Mouse (Mus musculus) cerebellum, adult 9-10 months (tissue): ENCODE results near the gene Zfp593.

ENCODE experiments used
- DNase-seq: peaks from one replicate; pipeline ENCODE4 v3.0.0; 2022

Zfp593 gene

GRCm38 (mm10) chr4:134256407-134257197 is 11.2 kb upstream of the Zfp593 start:
- no peak for DNase-seq

GRCm38 (mm10) chr4:134255854-134256253 is 10.5 kb upstream of the Zfp593 start:
- no peak for DNase-seq

- no peak for DNase-seq
Measured at GRCm38 (mm10) chr4:134254835-134255234, 9.4 kb upstream of the Zfp593 start.

GRCm38 (mm10) chr4:134253722-134254324 is 8.4 kb upstream of the Zfp593 start, which contains the start of gene Grrp1:
Grrp1 (minus strand) TSS chr4:134254106.
- DNase-seq, result no peak

GRCm38 (mm10) chr4:134252911-134253721 is 7.7 kb upstream of the Zfp593 start:
- no peak for DNase-seq

GRCm38 (mm10) chr4:134252131-134252910 is 6.9 kb upstream of the Zfp593 start:
- no peak for DNase-seq

- DNase-seq, result no peak
Measured at GRCm38 (mm10) chr4:134251241-134252130, 6.1 kb upstream of the Zfp593 start.

GRCm38 (mm10) chr4:134250930-134251240 is 5.5 kb upstream of the Zfp593 start:
- DNase-seq, result no peak

GRCm38 (mm10) chr4:134250116-134250929 is 4.9 kb upstream of the Zfp593 start:
- DNase-seq, result no peak

GRCm38 (mm10) chr4:134249651-134250050 is 4.3 kb upstream of the Zfp593 start:
- DNase-seq, result peak; percentile 38

- peak; percentile 26 for DNase-seq
Measured at GRCm38 (mm10) chr4:134246719-134247258, 1.4 kb upstream of the Zfp593 start, which contains the start of gene Gm30191. Gm30191 (plus strand) TSS chr4:134246935.

- peak; percentile 37 for DNase-seq
Measured at GRCm38 (mm10) chr4:134246256-134246655, 864 bp upstream of the Zfp593 start.

GRCm38 (mm10) chr4:134243516-134244250 is 1.7 kb downstream of the Zfp593 start, which contains the start of gene E130218I03Rik:
E130218I03Rik (plus strand) TSS chr4:134243662.
- peak; percentile 16 for DNase-seq

- DNase-seq, result peak; percentile 36
Measured at GRCm38 (mm10) chr4:134238686-134239085, 6.7 kb downstream of the Zfp593 start.

- peak; percentile 68 for DNase-seq
Measured at GRCm38 (mm10) chr4:134238279-134238651, 7.1 kb downstream of the Zfp593 start, which contains the start of gene Cnksr1. Cnksr1 (minus strand) TSS chr4:134238399.

- peak; percentile 14 for DNase-seq
Measured at GRCm38 (mm10) chr4:134237582-134238278, 7.7 kb downstream of the Zfp593 start.

GRCm38 (mm10) chr4:134234876-134235275 is 10.5 kb downstream of the Zfp593 start:
- no peak for DNase-seq

GRCm38 (mm10) chr4:134230431-134230830 is 15.0 kb downstream of the Zfp593 start:
- DNase-seq, result no peak

- no peak for DNase-seq
Measured at GRCm38 (mm10) chr4:134227194-134227593, 18.2 kb downstream of the Zfp593 start, which contains the start of gene Catsper4. Catsper4 (minus strand) TSS chr4:134227383.
